Mouse (Mus musculus) forebrain, postnatal 0 days (tissue): ENCODE data around the gene Slc35e3. TPM values are rescaled to one million over a fixed set of nuclear protein-coding genes. Genes with fewer than 3 reads are reported as not detected.

ENCODE experiments used
- ATAC-seq: fragments of 200-750 bp; cut with Nextera tagmentation; 2 replicates; pipeline ENCODE4 v1.8.0; 2017; ENCODE audit warnings: mild to moderate bottlenecking, moderate library complexity
- DNase-seq: peaks from one replicate; pipeline ENCODE4 v3.0.0-alpha.2; 2015
- H3K27ac ChIP-seq: fragments of 300-500 bp; sonication (generic); 2 replicates; pipeline ENCODE4 v1.5.1; 2014; ENCODE audit warnings: low read depth, mild to moderate bottlenecking, antibody characterized with exemption, low read length, moderate library complexity, mixed read lengths
- H3K27me3 ChIP-seq: fragments of 300-500 bp; sonication (generic); 2 replicates; pipeline ENCODE4 v1.6.1; 2014; ENCODE audit warnings: mild to moderate bottlenecking, low read length, mixed read lengths; ENCODE audit not compliant: insufficient read depth
- H3K36me3 ChIP-seq: fragments of 300-500 bp; sonication (generic); 2 replicates; pipeline ENCODE4 v1.6.1; 2014; ENCODE audit warnings: mild to moderate bottlenecking, moderate library complexity; ENCODE audit not compliant: insufficient read depth
- H3K4me1 ChIP-seq: fragments of 300-500 bp; sonication (generic); 2 replicates; pipeline ENCODE4 v1.6.1; 2014; ENCODE audit warnings: antibody characterized with exemption; ENCODE audit not compliant: insufficient read depth
- H3K4me2 ChIP-seq: fragments of 300-500 bp; sonication (generic); 2 replicates; pipeline ENCODE4 v1.6.1; 2014; ENCODE audit warnings: low read depth, mild to moderate bottlenecking, moderate library complexity
- H3K4me3 ChIP-seq: fragments of 300-500 bp; sonication (generic); 2 replicates; pipeline ENCODE4 v1.5.1; 2014; ENCODE audit warnings: low read depth, low read length, mixed read lengths
- H3K9ac ChIP-seq: fragments of 300-500 bp; sonication (generic); 2 replicates; pipeline ENCODE4 v1.6.1; 2014; ENCODE audit warnings: mild to moderate bottlenecking
- H3K9me3 ChIP-seq: fragments of 300-500 bp; sonication (generic); 2 replicates; pipeline ENCODE4 v1.6.1; 2016; ENCODE audit warnings: low read length
- CTCF ChIP-seq: sonication (generic); IDR thresholded peaks from 2 replicates; pipeline ENCODE4 v1.5.1; 2016; ENCODE audit warnings: antibody characterized with exemption, control low read depth, low read depth
- WGBS: fragments of 180-500 bp; shearing (Covaris S2); extraction: QIAGEN DNeasy Blood & Tissue Kit; methylation state at CpG from one replicate; pipeline ENCODE4 v1.1.7; 2014; 5-methylcytosine and 5-hydroxymethylcytosine counted together
- polyA plus RNA-seq: library from polyadenylated mRNA; unstranded; fragments of >200 nt; fragmentation: Nextera tagmentation; extraction: Ambion mirVana; gene quantifications from 2 replicates; pipeline ENCODE4 v1.2.1, GENCODE M21; 2015
- total RNA-seq: library from RNA; depleted of rRNA; stranded (reverse); fragments of >200 nt; gene quantifications from 2 replicates; pipeline ENCODE4 v1.2.3, GENCODE M21; 2014

Slc35e3 gene
- total and polyA plus RNA-seq, 2 experiments from 2014 or later: 22.9 to 28.3 TPM

GRCm38 (mm10) chr10:117766111-117766895, 20.1 kb upstream of the Slc35e3 start:
- no peak for TF ChIP-seq CTCF
- H3K4me1 ChIP-seq: no peaks in the 10 kb centered on the region
- no peak overlapping the region for H3K27ac ChIP-seq
- 92% methylated on average over 16 of the region's 16 CpGs for WGBS
- H3K36me3 ChIP-seq: peaks cover 67% of the 10 kb centered on the region
- ATAC-seq (no peak), DNase-seq (no peak)
- H3K9me3 ChIP-seq: no peaks in the 10 kb centered on the region
- H3K9ac ChIP-seq: no peak overlapping the region
- H3K27me3 ChIP-seq: no peaks in the 10 kb centered on the region
- H3K4me3 ChIP-seq: no peak overlapping the region
- no peak overlapping the region for H3K4me2 ChIP-seq

- Histone ChIP-seq H3K27ac (no peak overlapping the region), H3K4me3 (no peak overlapping the region), H3K4me2 (no peak overlapping the region), H3K9ac (no peak overlapping the region), H3K4me1 (no peaks in the 10 kb centered on the region), H3K9me3 (no peaks in the 10 kb centered on the region), H3K27me3 (no peaks in the 10 kb centered on the region), H3K36me3 (peaks cover 68% of the 10 kb centered on the region)
- TF ChIP-seq CTCF: no peak
- no peak for ATAC-seq
- 93% methylated on average over 11 of the region's 11 CpGs for WGBS
- no peak for DNase-seq
Observed at GRCm38 (mm10) chr10:117765116-117765894, 19.1 kb upstream of the Slc35e3 start.

- no peak for TF ChIP-seq CTCF
- no peak overlapping the region for H3K4me2 ChIP-seq
- no peak for DNase-seq
- H3K27me3 ChIP-seq: no peaks in the 10 kb centered on the region
- 93% methylated on average over 6 of the region's 6 CpGs for WGBS
- ATAC-seq: no peak
- H3K4me3 ChIP-seq: no peak overlapping the region
- no peaks in the 10 kb centered on the region for H3K9me3 ChIP-seq
- no peak overlapping the region for H3K9ac ChIP-seq
- no peaks in the 10 kb centered on the region for H3K4me1 ChIP-seq
- no peak overlapping the region for H3K27ac ChIP-seq
- H3K36me3 ChIP-seq: peaks cover 68% of the 10 kb centered on the region
Observed at GRCm38 (mm10) chr10:117764598-117764997, 18.4 kb upstream of the Slc35e3 start.

DNA sequence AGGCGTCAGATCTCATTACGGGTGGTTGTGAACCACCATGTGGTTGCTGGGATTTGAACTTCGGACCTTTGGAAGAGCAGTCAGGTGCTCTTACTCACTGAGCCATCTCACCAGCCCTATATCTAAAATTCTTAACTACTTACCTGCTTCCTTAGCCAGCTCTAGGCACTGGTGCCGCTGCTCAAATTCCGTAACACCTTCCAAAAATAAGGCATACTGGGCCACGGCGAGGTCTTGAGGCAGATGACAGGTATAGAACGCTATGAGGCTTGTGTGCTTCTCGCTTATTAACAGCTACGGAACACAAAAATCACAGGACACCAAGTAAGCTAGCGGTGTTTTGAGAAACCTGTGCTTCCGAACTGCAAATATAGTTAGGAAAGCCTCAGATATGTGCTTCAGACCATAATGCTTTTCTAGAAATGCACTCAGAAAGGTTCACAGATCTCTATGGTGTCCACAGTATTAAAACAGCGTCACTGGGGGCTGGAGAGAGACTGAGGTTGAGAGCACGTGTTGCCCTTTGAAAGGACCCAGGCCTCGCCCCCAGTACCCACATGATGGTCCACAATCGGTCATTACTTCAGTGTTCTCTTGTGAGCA, 17.5 kb upstream of the Slc35e3 start:
- no peak overlapping the region for H3K4me3 ChIP-seq
- peaks cover 76% of the 10 kb centered on the region for H3K36me3 ChIP-seq
- H3K27me3 ChIP-seq: no peaks in the 10 kb centered on the region
- TF ChIP-seq CTCF: no peak
- H3K27ac ChIP-seq: no peak overlapping the region
- ATAC-seq (no peak), DNase-seq (no peak)
- WGBS: 96% methylated on average over 16 of the region's 16 CpGs
- H3K4me1 ChIP-seq: no peaks in the 10 kb centered on the region
- H3K9ac ChIP-seq: no peak overlapping the region
- H3K4me2 ChIP-seq: no peak overlapping the region
- H3K9me3 ChIP-seq: no peaks in the 10 kb centered on the region

DNA sequence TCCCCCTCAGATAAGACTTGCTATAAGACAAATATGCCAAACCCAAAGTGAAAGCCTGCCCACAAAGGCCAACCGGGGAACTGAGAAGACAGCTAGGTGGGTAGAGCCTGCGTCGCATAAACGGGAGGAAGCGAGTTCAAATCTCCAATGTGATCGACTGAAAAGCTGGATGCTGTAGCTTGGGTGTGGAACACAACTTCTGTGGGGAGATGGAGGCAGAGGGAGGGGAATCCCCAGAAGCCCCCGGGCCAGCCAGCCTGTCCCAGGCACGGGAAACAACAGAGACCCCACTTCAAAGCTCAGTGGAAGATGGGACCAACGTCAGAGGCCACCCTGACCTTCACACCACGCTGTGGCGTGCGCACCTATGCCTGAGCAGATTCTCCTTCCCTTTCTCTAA, 16.8 kb upstream of the Slc35e3 start:
- DNase-seq: no peak
- Histone ChIP-seq H3K27me3 (no peaks in the 10 kb centered on the region), H3K4me2 (no peak overlapping the region), H3K4me1 (no peaks in the 10 kb centered on the region), H3K4me3 (no peak overlapping the region), H3K9ac (no peak overlapping the region), H3K27ac (no peak overlapping the region), H3K36me3 (peaks cover 77% of the 10 kb centered on the region), H3K9me3 (no peaks in the 10 kb centered on the region)
- WGBS: 97% methylated on average over 12 of the region's 12 CpGs
- no peak for TF ChIP-seq CTCF
- ATAC-seq: no peak

DNA sequence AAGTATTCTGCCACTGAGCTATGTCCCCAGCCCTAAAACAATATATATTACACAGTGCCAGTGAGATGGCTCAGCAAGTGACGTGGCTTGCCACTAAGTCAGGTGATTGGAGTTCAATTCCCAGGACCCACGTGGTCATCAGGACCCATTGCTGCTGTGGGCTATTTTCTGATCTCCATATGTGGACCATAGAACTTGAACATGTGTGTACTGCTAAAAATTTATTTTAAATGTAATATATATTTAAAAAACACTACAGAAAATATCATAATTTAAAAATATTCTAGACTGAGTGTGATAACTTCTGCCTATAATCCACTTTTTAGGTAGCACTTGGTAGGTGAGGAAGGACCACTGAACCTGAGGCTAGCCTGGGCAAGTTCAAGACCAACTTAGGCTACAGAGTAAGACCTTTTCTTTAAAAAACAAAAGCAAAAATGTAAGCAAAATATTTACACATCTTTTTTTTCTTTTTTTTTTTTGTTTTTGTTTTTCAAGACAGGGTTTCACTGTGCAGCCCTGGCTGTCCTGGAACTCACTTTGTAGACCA, 16.2 kb upstream of the Slc35e3 start:
- WGBS: 93% methylated on average over 2 of the region's 2 CpGs
- no peak for ATAC-seq

More for the DNA sequence above, 16.2 kb upstream of the Slc35e3 start:
- no peak for TF ChIP-seq CTCF
- H3K4me2 ChIP-seq: no peak overlapping the region
- H3K9me3 ChIP-seq: no peaks in the 10 kb centered on the region
- no peak overlapping the region for H3K9ac ChIP-seq
- no peak overlapping the region for H3K4me3 ChIP-seq
- H3K27ac ChIP-seq: no peak overlapping the region
- H3K36me3 ChIP-seq: peaks cover 78% of the 10 kb centered on the region
- no peaks in the 10 kb centered on the region for H3K27me3 ChIP-seq
- no peaks in the 10 kb centered on the region for H3K4me1 ChIP-seq
- no peak for DNase-seq
